Mouse (Mus musculus) bone marrow, adult 2 months (tissue): ENCODE results near the gene Adamts16.

Experiments
- CTCF ChIP-seq: fragments of 200-500 bp; IDR thresholded peaks from 2 replicates; pipeline ENCODE4 v1.5.1; 2011; ENCODE audit warnings: low read length, control low read depth; ENCODE audit not compliant: control insufficient read depth, insufficient read depth
- POLR2A ChIP-seq: fragments of 200-500 bp; IDR thresholded peaks from 2 replicates; pipeline ENCODE4 v1.6.1; 2011; ENCODE audit warnings: low read depth, mild to moderate bottlenecking, control low read depth, low read length, borderline replicate concordance; ENCODE audit not compliant: control insufficient read depth

- no peak for TF ChIP-seq POLR2A
- TF ChIP-seq CTCF, result no peak
Observed at GRCm38 (mm10) chr13:70871049-70871448, 29.4 kb upstream of the Adamts16 start.
